Mouse (Mus musculus): ENCODE measurements around the gene Pop7.

Pop7 gene

DNA sequence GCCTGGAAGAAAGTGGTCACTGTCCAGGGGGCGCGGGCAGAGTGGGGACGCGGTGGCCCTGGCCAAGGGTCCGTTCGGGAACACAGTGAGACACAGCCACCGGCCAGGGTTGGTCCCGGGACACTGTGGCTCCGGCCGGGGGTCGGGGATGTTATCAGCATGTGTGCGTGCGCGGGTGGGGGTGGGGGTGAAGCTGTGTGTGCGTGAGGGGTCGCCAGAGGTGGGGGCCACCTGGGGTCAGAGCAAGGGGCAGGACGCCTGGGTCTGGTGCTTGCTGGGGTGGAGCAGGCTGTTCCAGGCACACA, 16.5 kb downstream of the Pop7 start:
- TF ChIP-seq GATA4 (IDR thresholded peaks at IDR 0.05; ENCODE audit: insufficient replicate concordance, low read length): no peak

DNA sequence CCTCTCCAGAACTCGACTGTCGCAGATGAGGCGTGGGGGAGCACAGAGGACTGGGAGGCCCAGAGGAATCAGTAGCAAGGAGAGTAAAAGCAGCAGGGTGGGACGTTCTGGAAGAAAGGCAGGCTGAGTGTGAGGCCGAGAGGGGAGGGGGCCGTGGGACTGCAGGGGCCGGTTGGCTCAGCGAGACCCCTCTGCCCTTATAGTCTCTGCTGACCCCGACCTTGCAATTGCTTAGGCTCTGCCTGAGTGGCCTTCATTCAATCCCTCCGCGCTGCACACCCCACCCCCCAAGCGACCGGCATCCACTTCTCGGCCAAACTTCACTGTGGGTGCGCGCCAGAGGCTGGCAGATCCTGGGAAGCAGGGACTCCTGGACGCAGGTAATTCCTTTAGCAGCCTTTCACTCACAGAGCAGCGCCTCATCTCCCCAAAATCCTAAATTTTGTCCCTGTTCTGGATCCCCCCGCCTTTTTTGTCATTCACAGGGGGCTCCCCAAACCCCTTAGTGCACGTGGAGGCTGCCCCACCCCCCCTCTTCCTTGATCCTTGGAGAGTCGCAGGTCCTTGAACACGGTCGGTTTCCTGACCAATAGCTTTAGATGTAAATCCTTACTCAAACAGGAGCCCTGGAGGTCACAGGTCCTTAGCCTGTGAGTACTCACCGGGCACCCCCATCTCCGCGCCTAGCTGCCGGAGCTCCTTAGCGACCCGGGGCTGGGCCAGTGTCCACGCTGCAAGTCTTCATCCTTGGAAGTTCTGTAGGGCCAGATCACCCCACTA, 17.1 kb downstream of the Pop7 start:
- TF ChIP-seq GATA4 (IDR thresholded peaks at IDR 0.05; ENCODE audit: insufficient replicate concordance, low read length): no peak

DNA sequence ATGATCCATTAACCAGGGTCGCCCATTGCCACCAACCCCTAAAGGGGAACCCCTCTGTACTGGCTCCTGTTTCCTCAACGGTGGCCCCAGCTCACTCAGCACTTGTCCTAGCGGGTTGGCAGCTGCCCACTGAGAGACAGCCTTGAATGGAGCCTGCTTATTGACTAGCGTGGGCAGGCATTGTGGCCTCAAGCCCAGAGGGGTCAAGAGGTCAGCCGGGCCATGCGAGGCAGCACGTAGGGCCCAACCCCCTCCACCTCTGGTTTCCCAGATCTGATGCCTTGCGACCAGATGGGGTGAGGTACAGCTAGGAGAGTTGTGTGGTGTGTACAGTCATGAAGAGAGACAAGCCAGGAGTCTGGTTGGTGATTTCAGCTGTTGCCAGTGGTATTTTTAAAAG, 20.4 kb downstream of the Pop7 start:
- TF ChIP-seq GATA4 (IDR thresholded peaks at IDR 0.05; ENCODE audit: insufficient replicate concordance, low read length): no peak

DNA sequence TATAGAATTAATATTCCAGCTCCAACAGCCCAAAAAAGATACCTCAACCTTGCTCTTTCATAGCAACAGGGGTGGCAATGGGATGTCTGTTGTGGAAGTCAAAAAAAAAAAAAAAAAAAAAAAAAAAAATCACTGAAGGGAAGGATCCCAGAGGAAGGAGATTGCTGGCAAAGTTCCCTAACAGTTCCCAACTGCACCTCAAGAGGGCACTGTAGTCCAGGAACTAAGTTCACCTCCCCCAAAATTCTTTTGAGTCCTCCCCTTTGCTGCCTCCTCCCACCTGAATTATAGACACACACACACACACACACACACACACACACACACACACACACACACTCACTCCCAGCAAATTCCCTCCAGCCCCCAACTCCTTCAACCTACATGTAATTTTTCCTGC, 21.2 kb downstream of the Pop7 start:
- no peak for TF ChIP-seq GATA4 (IDR thresholded peaks at IDR 0.05; ENCODE audit: insufficient replicate concordance, low read length)

DNA sequence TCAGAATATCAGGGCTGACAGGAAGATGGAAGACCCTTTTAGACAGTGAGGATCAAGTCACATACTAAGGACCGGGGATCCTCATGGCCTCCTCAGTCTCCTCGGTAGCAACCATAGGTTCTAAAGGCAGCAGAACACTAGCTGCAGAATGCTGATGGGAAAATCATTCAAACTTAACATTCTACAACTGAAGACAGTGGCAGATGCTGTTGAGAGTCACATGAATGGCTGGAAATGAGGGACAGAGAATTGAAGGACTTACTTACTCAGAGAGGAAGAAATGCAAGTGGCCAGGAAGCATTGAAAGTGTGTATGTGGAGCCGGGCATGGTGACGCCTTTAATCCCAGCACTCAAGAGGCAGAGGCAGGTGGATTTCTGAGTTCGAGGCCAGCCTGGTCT, 25.4 kb downstream of the Pop7 start, which contains the start of gene Zan:
Gene Zan (minus strand): TSS at position 101 of the 400 bp plus-strand sequence.
- no peak for TF ChIP-seq GATA4 (IDR thresholded peaks at IDR 0.05; ENCODE audit: insufficient replicate concordance, low read length)

DNA sequence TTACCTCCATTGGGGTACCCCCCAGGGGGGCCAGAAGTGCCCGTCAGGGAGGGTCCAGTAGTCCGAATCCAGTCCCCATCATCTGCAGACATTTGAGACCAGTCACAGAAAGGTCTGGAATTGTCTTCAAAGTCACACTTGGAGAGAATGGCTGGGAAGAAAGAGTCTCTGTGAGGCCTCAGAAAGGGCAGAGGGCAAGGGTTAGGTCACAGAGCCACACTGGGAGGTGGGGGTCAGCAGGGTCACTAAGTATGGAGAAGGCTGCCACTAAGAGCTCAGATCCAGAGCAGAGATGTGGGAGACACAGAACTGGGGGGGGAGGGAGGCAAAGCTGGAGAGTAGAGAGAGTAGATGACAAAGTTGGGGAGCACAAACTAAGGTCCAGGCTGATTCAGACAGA, 28.0 kb downstream of the Pop7 start:
- TF ChIP-seq GATA4 (IDR thresholded peaks at IDR 0.05; ENCODE audit: insufficient replicate concordance, low read length): no peak

DNA sequence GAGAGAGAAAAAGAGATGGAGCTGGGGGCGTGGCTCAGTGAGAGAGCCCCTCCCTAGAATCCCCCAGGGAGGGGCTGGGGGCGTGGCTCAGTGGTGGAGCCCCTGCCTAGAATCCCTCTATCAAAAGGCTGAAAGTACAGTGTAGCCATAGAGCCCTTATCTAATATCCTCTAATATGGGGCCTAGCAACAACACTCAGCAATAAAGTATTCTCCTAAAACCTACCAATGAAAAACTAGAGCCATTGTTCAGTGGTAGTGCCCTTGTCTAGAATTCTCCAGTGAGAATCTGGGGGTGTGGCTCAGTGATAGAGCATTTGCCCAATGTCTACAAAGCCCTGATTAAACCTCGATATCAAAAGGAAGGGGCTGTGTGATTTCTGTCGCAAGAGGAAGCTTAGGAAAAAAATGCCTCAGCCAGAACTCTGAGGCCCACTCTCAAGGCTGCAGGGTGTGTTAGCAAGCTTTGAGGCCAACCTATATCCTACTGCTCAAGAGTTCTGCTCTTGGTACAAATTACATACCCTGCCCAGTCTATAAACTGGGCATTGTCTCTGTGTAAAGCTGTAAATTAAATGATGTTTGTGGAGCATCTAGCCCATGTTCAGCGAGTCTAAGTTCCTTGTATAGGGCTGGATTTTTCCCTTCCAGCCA, 29.9 kb downstream of the Pop7 start:
- TF ChIP-seq GATA4 (IDR thresholded peaks at IDR 0.05; ENCODE audit: insufficient replicate concordance, low read length): no peak

DNA sequence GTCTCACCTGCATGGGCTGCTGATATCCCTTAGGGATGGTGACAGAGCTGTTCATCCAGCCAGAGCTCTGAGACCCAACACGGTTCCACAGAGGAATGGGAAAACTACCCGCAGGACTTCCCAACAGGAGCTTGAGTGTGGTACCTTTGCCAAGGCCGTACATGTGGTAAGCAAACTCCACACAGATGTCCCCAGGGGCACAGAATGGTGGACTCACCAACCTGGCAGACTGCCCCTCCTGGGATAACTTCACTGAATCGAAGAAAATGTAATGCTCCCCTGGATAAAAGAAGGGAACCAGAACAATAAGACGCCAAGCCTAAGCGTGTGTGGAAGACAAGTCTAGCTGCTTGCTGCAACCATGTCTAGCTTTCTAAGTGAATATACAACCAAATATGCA, 35.4 kb downstream of the Pop7 start:
- no peak for TF ChIP-seq GATA4 (IDR thresholded peaks at IDR 0.05; ENCODE audit: insufficient replicate concordance, low read length)

DNA sequence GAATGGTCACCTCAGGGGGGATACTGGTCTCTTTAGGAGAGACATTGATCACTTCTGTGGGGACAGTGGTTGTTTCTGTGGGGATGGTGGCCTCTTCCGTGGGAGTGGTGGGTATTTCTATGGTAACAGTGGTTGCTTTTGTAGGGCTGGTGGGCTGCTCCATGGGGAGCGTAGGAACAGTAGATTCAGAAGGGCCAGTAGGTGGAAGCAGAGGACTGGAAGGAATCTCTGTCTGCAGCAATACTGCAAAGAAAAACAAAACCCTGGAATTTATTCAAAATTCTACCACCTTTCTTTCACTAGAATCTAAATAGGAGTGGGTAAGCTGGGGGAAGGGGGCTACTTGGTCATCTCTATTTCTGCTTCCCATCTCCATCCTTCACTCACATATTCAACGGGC, 37.3 kb downstream of the Pop7 start:
- TF ChIP-seq GATA4 (IDR thresholded peaks at IDR 0.05; ENCODE audit: insufficient replicate concordance, low read length): no peak

DNA sequence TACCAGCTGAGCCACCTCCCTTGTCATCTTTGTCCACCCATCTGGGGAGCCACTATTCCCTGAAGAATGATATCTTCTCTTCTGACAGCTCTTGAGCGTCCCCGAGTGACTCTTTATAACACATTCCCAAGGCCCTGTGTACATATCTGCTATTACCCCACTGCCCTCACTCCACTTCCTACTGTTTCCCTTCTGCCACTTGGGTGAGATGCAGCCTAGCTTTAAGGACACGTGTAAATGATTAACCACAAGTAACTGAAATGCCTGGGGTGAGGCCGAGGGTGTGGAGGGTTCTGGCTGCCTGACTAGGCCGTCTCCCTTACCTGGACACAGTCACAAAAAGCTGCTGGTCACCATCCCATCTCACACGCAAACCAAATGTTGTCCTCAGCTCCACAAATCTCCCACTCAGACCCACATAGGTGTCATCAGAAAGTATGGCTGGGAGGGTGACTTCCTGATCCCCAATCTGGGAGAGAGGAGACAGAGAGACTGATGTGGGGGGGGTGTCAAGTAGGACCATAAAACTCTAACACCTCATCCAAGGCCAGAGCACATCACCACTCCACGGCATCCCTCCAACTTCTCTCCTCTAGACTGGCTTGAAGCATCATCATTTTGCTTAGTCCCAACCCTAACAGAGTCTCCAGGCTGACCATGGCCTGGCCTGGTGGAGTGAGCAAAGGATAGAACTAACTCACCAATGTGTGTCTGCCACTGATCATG, 46.3 kb downstream of the Pop7 start:
- no peak for TF ChIP-seq GATA4 (IDR thresholded peaks at IDR 0.05; ENCODE audit: insufficient replicate concordance, low read length)

DNA sequence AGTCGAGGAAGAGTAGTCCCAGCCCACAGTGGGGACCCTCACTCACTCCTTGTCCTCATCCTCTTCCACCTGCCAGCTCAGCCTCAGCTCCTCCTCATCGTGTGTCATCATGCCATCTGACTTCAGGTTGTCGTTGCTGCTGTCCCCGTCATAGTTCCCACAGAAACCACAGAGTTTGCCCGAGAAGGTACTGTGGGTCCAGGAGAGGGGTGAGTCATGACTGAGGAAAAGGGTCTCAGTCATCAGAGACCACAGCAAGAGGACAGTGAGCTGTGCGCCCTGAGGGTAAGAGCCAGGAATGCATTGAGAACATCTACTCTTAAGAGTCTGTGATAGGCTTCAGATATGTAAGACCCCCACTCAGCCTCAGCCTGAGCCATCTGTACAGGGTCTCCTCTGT, 47.1 kb downstream of the Pop7 start:
- no peak for TF ChIP-seq GATA4 (IDR thresholded peaks at IDR 0.05; ENCODE audit: insufficient replicate concordance, low read length)
